Mouse (Mus musculus) thymus, postnatal 25 days (tissue): ENCODE measurements around the gene Pnpla8.

Experiments
- DNase-seq: peaks from one replicate; pipeline ENCODE4 v3.0.0; 2022

Pnpla8 gene

GRCm38 (mm10) chr12:44357881-44358280 is 136.7 kb downstream of the Pnpla8 start:
- DNase-seq, result no peak

DNA sequence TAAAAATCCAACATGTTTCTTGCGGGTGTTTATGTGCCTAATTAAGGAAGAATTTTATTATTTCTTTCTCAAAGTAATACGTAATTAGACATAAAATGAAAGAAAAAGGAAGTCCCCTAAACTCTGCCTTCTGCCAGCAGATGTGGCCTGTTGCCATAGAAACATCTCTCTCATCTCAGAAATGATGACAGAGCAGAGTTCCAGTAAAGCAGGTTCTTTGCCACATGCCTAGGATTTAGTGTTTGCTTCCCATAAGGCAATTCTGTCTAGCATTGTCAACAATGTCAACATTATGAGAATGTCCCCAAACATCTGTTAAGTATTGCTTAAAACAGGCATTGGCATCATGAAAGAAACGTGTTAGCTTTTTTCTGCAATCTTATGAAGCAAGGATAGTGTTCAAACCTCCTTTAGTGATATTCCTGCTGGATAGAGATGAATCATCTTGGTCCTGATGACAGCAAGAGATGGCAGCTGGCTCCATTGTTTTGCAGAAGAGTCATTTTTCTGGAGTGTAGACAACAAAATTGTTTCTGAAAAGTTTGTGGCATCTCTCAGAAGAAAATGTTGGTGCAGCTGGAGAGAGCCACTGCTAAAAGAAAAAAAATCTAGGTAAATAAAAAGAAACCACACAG is 150.0 kb downstream of the Pnpla8 start:
- DNase-seq, result no peak
